Mouse (Mus musculus): ENCODE measurements around the gene Hopx. TPM values are rescaled to one million over a fixed set of nuclear protein-coding genes. Genes with fewer than 3 reads are reported as not detected.
A peak's percentile ranks its signal among the peaks of the same experiment; 100 is the strongest.

Gene Hopx
- total RNA-seq, 1 experiment, result 4.9 TPM

- in situ Hi-C loops (cut with MboI; ENCODE audit: low sequenced_read_pairs in 2 of 2, unreplicated experiment in 2 of 2), result no loop called here
- no peak for DNase-seq (ENCODE audit: low read depth, low spot score)
- no peak overlapping the region for H3K9ac ChIP-seq (ENCODE audit: insufficient read depth, low read depth, low read length, poor library complexity, severe bottlenecking)
Measured at GRCm38 (mm10) chr5:77085753-77086450, 29.0 kb downstream of the Hopx start.

GRCm38 (mm10) chr5:77084418-77084817, 30.5 kb downstream of the Hopx start:
- Histone ChIP-seq H3K4me3 (ENCODE audit: insufficient read depth in 1 of 2, low read depth in 1 of 2, low read length in 2 of 2, poor library complexity in 1 of 2, severe bottlenecking in 1 of 2) (no peak overlapping the region), H3K4me1 (ENCODE audit: control insufficient read depth in 2 of 2, insufficient read depth in 2 of 2, low read length in 2 of 2, poor library complexity in 1 of 2) (peaks cover 0 to 2% of the 10 kb centered on the region in 2 experiments; a peak in 1 of 4 replicates), H3K36me3 (ENCODE audit: control insufficient read depth, insufficient read depth, low read length, poor library complexity, severe bottlenecking) (no peaks in the 10 kb centered on the region), H3K27ac (ENCODE audit: insufficient read depth, low read depth, low read length, poor library complexity, severe bottlenecking) (no peak overlapping the region), H3K9me3 (ENCODE audit: control insufficient read depth, insufficient read depth, low read depth, low read length) (no peaks in the 10 kb centered on the region), H3K9ac (ENCODE audit: insufficient read depth, low read depth, low read length, poor library complexity, severe bottlenecking) (no peak overlapping the region)
- TF ChIP-seq ZC3H11A (IDR thresholded peaks at IDR 0.05; ENCODE audit: borderline replicate concordance, low read depth, low read length) (no peak), MAFK (IDR thresholded peaks at IDR 0.05; ENCODE audit: insufficient read depth, low read depth, low read length) (peak; percentile 99)
- in situ Hi-C loops (cut with MboI; ENCODE audit: low sequenced_read_pairs in 2 of 2, unreplicated experiment in 2 of 2), result no loop called here
- no peak for DNase-seq (ENCODE audit: low read depth, low spot score)

More at GRCm38 (mm10) chr5:77085753-77086450, 29.0 kb downstream of the Hopx start:
- Histone ChIP-seq H3K9me3 (ENCODE audit: control insufficient read depth, insufficient read depth, low read depth, low read length) (no peaks in the 10 kb centered on the region), H3K27ac (ENCODE audit: insufficient read depth, low read depth, low read length, poor library complexity, severe bottlenecking) (no peak overlapping the region), H3K36me3 (ENCODE audit: control insufficient read depth, insufficient read depth, low read length, poor library complexity, severe bottlenecking) (no peaks in the 10 kb centered on the region), H3K4me1 (ENCODE audit: control insufficient read depth in 2 of 2, insufficient read depth in 2 of 2, low read length in 2 of 2, poor library complexity in 1 of 2) (peaks cover 0 to 2% of the 10 kb centered on the region in 2 experiments; a peak in 1 of 4 replicates), H3K4me3 (ENCODE audit: insufficient read depth in 1 of 2, low read depth in 1 of 2, low read length in 2 of 2, poor library complexity in 1 of 2, severe bottlenecking in 1 of 2) (no peak overlapping the region)
- TF ChIP-seq HCFC1 (IDR thresholded peaks at IDR 0.05; ENCODE audit: borderline replicate concordance, insufficient read depth, low read length) (no peak), CHD2 (IDR thresholded peaks at IDR 0.05; ENCODE audit: low read depth, low read length) (no peak), ZC3H11A (IDR thresholded peaks at IDR 0.05; ENCODE audit: borderline replicate concordance, low read depth, low read length) (no peak), MAFK (IDR thresholded peaks at IDR 0.05; ENCODE audit: insufficient read depth, low read depth, low read length) (no peak), ZNF384 (IDR thresholded peaks at IDR 0.05; ENCODE audit: low read depth, low read length) (no peak)

- Histone ChIP-seq H3K4me3 (ENCODE audit: insufficient read depth in 1 of 2, low read depth in 1 of 2, low read length in 2 of 2, poor library complexity in 1 of 2, severe bottlenecking in 1 of 2) (no peak overlapping the region), H3K27ac (ENCODE audit: insufficient read depth, low read depth, low read length, poor library complexity, severe bottlenecking) (no peak overlapping the region), H3K4me1 (ENCODE audit: control insufficient read depth in 2 of 2, insufficient read depth in 2 of 2, low read length in 2 of 2, poor library complexity in 1 of 2) (peaks cover 0 to 2% of the 10 kb centered on the region in 2 experiments; a peak in 1 of 4 replicates), H3K36me3 (ENCODE audit: control insufficient read depth, insufficient read depth, low read length, poor library complexity, severe bottlenecking) (no peaks in the 10 kb centered on the region), H3K9ac (ENCODE audit: insufficient read depth, low read depth, low read length, poor library complexity, severe bottlenecking) (no peak overlapping the region), H3K9me3 (ENCODE audit: control insufficient read depth, insufficient read depth, low read depth, low read length) (no peaks in the 10 kb centered on the region)
- in situ Hi-C loops (cut with MboI; ENCODE audit: low sequenced_read_pairs in 2 of 2, unreplicated experiment in 2 of 2), result no loop called here
- no peak for DNase-seq (ENCODE audit: low read depth, low spot score)
- TF ChIP-seq ZNF384 (IDR thresholded peaks at IDR 0.05; ENCODE audit: low read depth, low read length), result no peak
- TF ChIP-seq HCFC1 (IDR thresholded peaks at IDR 0.05; ENCODE audit: borderline replicate concordance, insufficient read depth, low read length), result no peak
- TF ChIP-seq ZC3H11A (IDR thresholded peaks at IDR 0.05; ENCODE audit: borderline replicate concordance, low read depth, low read length), result no peak
- no peak for TF ChIP-seq CHD2 (IDR thresholded peaks at IDR 0.05; ENCODE audit: low read depth, low read length)
Measured at GRCm38 (mm10) chr5:77082735-77083134, 32.2 kb downstream of the Hopx start.

GRCm38 (mm10) chr5:77080761-77081160, 34.2 kb downstream of the Hopx start:
- H3K4me3 ChIP-seq (ENCODE audit: insufficient read depth in 1 of 2, low read depth in 1 of 2, low read length in 2 of 2, poor library complexity in 1 of 2, severe bottlenecking in 1 of 2), result no peak overlapping the region
- no peak overlapping the region for H3K9ac ChIP-seq (ENCODE audit: insufficient read depth, low read depth, low read length, poor library complexity, severe bottlenecking)
- no peak overlapping the region for H3K27ac ChIP-seq (ENCODE audit: insufficient read depth, low read depth, low read length, poor library complexity, severe bottlenecking)
- no peaks in the 10 kb centered on the region for H3K9me3 ChIP-seq (ENCODE audit: control insufficient read depth, insufficient read depth, low read depth, low read length)
- no peaks in the 10 kb centered on the region for H3K36me3 ChIP-seq (ENCODE audit: control insufficient read depth, insufficient read depth, low read length, poor library complexity, severe bottlenecking)
- H3K4me1 ChIP-seq (ENCODE audit: control insufficient read depth in 2 of 2, insufficient read depth in 2 of 2, low read length in 2 of 2, poor library complexity in 1 of 2), result no peaks in the 10 kb centered on the region
- no peak for DNase-seq (ENCODE audit: low read depth, low spot score)
- TF ChIP-seq CHD2 (IDR thresholded peaks at IDR 0.05; ENCODE audit: low read depth, low read length) (no peak), ZNF384 (IDR thresholded peaks at IDR 0.05; ENCODE audit: low read depth, low read length) (no peak), ZC3H11A (IDR thresholded peaks at IDR 0.05; ENCODE audit: borderline replicate concordance, low read depth, low read length) (no peak), HCFC1 (IDR thresholded peaks at IDR 0.05; ENCODE audit: borderline replicate concordance, insufficient read depth, low read length) (no peak), MAFK (IDR thresholded peaks at IDR 0.05; ENCODE audit: insufficient read depth, low read depth, low read length) (no peak)
- in situ Hi-C loops (cut with MboI; ENCODE audit: low sequenced_read_pairs in 2 of 2, unreplicated experiment in 2 of 2), result no loop called here

Measured in ES-E14 (cell line).